Mouse (Mus musculus) G1E (cell line): ENCODE results near the gene Gtf3c5.

Experiments used
- CTCF ChIP-seq: IDR thresholded peaks from 2 replicates; pipeline ENCODE4 v1.5.1; 2012; ENCODE audit warnings: low read depth, low read length, inconsistent platforms, mixed read lengths
- GATA1 ChIP-seq: IDR thresholded peaks from 2 replicates; pipeline ENCODE4 v1.6.1; 2012; ENCODE audit warnings: borderline replicate concordance, low read length, inconsistent platforms, mixed read lengths
- POLR2AphosphoS5 ChIP-seq: IDR thresholded peaks from 2 replicates; pipeline ENCODE4 v1.6.1; 2012; ENCODE audit warnings: low read depth, low read length, inconsistent platforms; ENCODE audit not compliant: insufficient replicate concordance
- TAL1 ChIP-seq: conservative IDR thresholded peaks from 2 replicates; pipeline ENCODE4 v1.6.1; 2012; ENCODE audit warnings: low read depth, low read length, inconsistent platforms, mixed read lengths

DNA sequence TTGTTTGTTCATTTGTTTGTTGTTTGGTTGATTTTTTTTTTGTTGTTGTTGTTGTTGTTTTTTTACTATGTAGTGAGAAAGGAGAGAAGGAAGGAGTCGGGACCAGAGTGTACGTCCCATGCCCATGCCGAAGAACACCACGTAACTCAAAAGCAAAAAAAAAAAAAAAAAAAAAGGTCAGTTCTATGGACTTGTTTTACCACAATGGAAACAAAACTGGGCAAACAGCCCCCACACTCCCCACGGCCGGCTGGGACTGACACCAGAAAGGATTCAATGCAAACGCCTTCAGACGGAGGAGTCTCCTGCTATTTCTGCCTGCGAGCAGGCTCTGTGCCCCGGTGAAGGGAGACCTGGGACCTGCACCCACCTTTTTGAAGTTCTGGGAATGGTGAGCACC, 37.0 kb upstream of the Gtf3c5 start:
- TF ChIP-seq CTCF (no peak), GATA1 (no peak), TAL1 (no peak), POLR2AphosphoS5 (no peak)
